Mouse (Mus musculus): ENCODE results near the gene Zmiz1. TPM values are rescaled to one million over a fixed set of nuclear protein-coding genes. Genes with fewer than 3 reads are reported as not detected.

Zmiz1 gene
- polyA plus RNA-seq, 1 experiment from 2014 or later: 70.0 TPM

DNA sequence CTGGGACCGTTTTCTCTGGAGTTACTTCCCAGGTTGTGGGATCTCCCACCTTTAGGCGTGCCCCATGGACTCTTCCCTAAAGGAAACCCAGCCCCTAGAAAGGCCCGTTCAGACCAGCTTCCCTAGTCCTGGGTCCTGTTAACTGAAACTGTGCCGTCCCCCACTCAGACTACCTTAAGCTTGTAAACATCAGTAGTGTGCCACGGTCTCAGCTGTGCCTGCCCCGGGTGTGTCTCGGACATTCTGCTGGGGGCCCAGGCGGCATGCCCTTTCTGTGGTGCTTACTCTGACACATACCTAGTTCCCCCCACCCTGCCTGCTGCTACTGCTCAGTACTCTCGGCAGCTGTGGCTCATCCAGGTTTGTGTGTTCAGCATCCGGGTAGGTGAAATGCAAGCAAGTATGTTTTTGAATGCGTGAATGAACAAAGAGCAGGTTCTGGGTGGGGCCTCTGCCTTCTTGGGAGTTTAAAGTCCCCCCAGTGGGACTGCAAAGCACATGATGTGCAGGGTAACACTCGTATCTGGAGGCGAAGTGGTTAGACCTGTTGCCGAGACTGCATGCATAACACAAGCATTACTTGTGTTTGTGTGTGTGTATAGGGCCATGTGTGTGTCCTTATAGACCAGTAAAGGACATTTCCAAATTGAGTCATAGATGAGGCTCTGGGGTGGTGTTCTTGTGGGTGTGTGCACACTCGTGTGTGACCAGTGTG lies 157.2 kb downstream of the Zmiz1 start:
- WGBS: 81% methylated on average over 15 of the region's 15 CpGs
- no peak overlapping the region for H3K4me2 ChIP-seq (replicated peaks)
- no peak overlapping the region for H3K27ac ChIP-seq
- ATAC-seq (ENCODE audit: low FRiP score): no peak
- H3K4me1 ChIP-seq (replicated peaks; ENCODE audit: control insufficient read depth, insufficient read depth, low read length): peaks cover 67% of the 10 kb centered on the region
- DNase-seq (ENCODE audit: low spot score): no peak
- peaks cover 2% of the 10 kb centered on the region for H3K36me3 ChIP-seq (replicated peaks; ENCODE audit: control insufficient read depth, insufficient read depth)
- no peak overlapping the region for H3K9ac ChIP-seq
- no peaks in the 10 kb centered on the region for H3K27me3 ChIP-seq (ENCODE audit: control insufficient read depth, insufficient read depth, low read length)
- no peaks in the 10 kb centered on the region for H3K9me3 ChIP-seq (ENCODE audit: control insufficient read depth, low read length)
- H3K4me3 ChIP-seq (replicated peaks; ENCODE audit: low read length): no peak overlapping the region

DNA sequence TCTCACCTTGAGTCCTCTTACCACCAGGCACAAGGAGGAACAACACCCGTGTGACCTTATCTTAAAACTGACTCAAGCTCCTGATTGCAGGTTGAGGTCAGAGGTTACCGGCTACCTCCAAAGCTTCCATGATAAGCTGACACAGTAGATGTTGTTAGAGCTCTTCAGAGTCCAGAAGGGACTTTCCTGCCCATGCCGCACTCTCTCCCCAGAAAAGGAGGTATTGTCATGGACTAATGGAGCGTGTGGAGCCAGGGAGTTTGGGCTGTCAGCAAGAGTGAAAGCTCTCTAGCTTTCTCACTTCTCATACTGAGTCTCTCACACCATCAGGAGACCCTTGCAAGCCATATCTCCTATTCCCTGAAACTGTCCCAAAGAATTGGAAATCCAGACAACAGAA lies 158.3 kb downstream of the Zmiz1 start:
- no peak for ATAC-seq (ENCODE audit: low FRiP score)
- Histone ChIP-seq H3K36me3 (replicated peaks; ENCODE audit: control insufficient read depth, insufficient read depth) (peaks cover 2% of the 10 kb centered on the region), H3K4me2 (replicated peaks) (no peak overlapping the region), H3K27me3 (ENCODE audit: control insufficient read depth, insufficient read depth, low read length) (no peaks in the 10 kb centered on the region), H3K4me3 (replicated peaks; ENCODE audit: low read length) (no peak overlapping the region), H3K9me3 (ENCODE audit: control insufficient read depth, low read length) (no peaks in the 10 kb centered on the region), H3K9ac (no peak overlapping the region), H3K4me1 (replicated peaks; ENCODE audit: control insufficient read depth, insufficient read depth, low read length) (peaks cover 66% of the 10 kb centered on the region), H3K27ac (no peak overlapping the region)
- WGBS: 36% methylated on average over 4 of the region's 4 CpGs
- DNase-seq (ENCODE audit: low spot score): no peak

DNA sequence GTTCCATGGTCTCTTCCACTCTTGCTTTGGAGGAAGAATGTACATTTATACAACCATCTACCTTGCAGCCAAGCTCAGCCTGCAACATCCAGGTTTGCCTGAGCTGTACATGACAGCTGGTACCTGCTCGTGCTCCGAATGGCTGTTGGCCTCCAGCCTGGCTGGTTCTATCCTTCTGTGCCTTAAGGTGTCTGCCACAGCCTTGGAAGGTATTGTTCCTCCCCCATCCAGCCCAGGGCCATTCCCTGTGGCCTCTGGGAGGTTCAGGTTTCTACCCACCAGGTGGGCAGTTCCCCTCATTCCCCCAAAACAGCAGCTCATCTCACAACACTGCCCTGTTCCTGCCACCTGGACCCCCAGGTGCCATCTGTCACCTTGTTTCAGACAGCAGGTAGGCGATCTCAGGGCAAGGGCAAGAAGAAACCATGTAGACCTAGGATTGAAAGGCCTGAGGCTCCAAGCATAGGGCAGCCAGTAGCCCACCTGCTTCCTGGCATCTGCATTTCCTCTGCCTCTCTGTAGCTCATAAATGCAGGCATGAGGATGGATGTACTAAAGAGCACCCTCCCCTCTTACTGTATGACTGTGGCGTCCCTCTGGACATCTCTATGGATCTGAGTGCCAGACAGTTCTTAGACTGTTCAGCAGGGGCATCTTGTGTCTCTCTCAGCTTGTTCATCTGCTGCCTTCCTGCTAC lies 160.2 kb downstream of the Zmiz1 start:
- H3K4me2 ChIP-seq (replicated peaks): 0 out of 2 replicates have a peak overlapping the region, but pooled peaks have one; percentile 30
- H3K36me3 ChIP-seq (replicated peaks; ENCODE audit: control insufficient read depth, insufficient read depth): peaks cover 2% of the 10 kb centered on the region; the same call in 1 of the 2 replicates
- ATAC-seq (ENCODE audit: low FRiP score) (0 out of 2 replicates have a peak, but pooled peaks have one; percentile 29), DNase-seq (ENCODE audit: low spot score) (no peak)
- H3K9ac ChIP-seq: peak overlapping the region; percentile 12; the same call in 1 of the 2 replicates
- peaks cover 74% of the 10 kb centered on the region for H3K4me1 ChIP-seq (replicated peaks; ENCODE audit: control insufficient read depth, insufficient read depth, low read length)
- H3K9me3 ChIP-seq (ENCODE audit: control insufficient read depth, low read length): no peaks in the 10 kb centered on the region
- H3K27me3 ChIP-seq (ENCODE audit: control insufficient read depth, insufficient read depth, low read length): no peaks in the 10 kb centered on the region
- H3K27ac ChIP-seq: peak overlapping the region; percentile 63
- WGBS: 66% methylated on average over 4 of the region's 4 CpGs
- no peak overlapping the region for H3K4me3 ChIP-seq (replicated peaks; ENCODE audit: low read length)

GRCm38 (mm10) chr14:25620766-25621165 lies 161.8 kb downstream of the Zmiz1 start:
- Histone ChIP-seq H3K27ac (peak overlapping the region; percentile 53; the same call in 1 of the 2 replicates), H3K9me3 (ENCODE audit: control insufficient read depth, low read length) (no peaks in the 10 kb centered on the region), H3K4me3 (replicated peaks; ENCODE audit: low read length) (no peak overlapping the region), H3K27me3 (ENCODE audit: control insufficient read depth, insufficient read depth, low read length) (no peaks in the 10 kb centered on the region), H3K9ac (no peak overlapping the region), H3K36me3 (replicated peaks; ENCODE audit: control insufficient read depth, insufficient read depth) (peaks cover 12% of the 10 kb centered on the region), H3K4me2 (replicated peaks) (no peak overlapping the region), H3K4me1 (replicated peaks; ENCODE audit: control insufficient read depth, insufficient read depth, low read length) (peaks cover 79% of the 10 kb centered on the region)
- no peak for DNase-seq (ENCODE audit: low spot score)
- no peak for ATAC-seq (ENCODE audit: low FRiP score)
- WGBS: 46% methylated on average over 4 of the region's 4 CpGs

DNA sequence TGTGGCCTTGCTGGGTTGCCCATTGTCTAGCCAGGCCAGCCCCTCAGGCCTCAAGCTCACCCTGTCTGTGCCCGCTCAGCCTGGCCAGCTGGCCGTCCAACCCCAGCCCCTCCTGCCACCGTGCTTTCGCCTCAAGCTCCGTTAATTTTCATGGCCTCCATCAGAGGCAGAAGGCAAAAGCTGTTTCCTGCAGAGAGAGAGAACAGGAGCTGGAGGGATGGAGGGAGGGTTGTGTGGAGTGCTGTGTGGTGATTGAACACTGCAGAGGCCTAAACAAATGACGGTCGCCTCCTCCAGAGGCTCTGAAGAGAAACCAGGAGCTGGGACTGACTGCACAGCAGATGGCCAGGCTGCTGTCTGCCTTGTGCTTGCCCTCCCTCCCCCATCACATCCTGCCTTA lies 164.7 kb downstream of the Zmiz1 start:
- H3K4me1 ChIP-seq (replicated peaks; ENCODE audit: control insufficient read depth, insufficient read depth, low read length): peaks cover 59% of the 10 kb centered on the region
- DNase-seq (ENCODE audit: low spot score) (no peak), ATAC-seq (ENCODE audit: low FRiP score) (peak; percentile 59)
- no peaks in the 10 kb centered on the region for H3K27me3 ChIP-seq (ENCODE audit: control insufficient read depth, insufficient read depth, low read length)
- 0 out of 2 replicates have a peak overlapping the region, but pooled peaks have one; percentile 6 for H3K4me2 ChIP-seq (replicated peaks)
- WGBS: 9% methylated on average over 7 of the region's 7 CpGs
- no peaks in the 10 kb centered on the region for H3K9me3 ChIP-seq (ENCODE audit: control insufficient read depth, low read length)
- H3K9ac ChIP-seq: peak overlapping the region; percentile 42
- peak overlapping the region; percentile 89 for H3K27ac ChIP-seq
- H3K4me3 ChIP-seq (replicated peaks; ENCODE audit: low read length): no peak overlapping the region
- peaks cover 12% of the 10 kb centered on the region for H3K36me3 ChIP-seq (replicated peaks; ENCODE audit: control insufficient read depth, insufficient read depth)

- Histone ChIP-seq H3K4me3 (replicated peaks; ENCODE audit: low read length) (no peak overlapping the region), H3K27ac (no peak overlapping the region), H3K4me1 (replicated peaks; ENCODE audit: control insufficient read depth, insufficient read depth, low read length) (peaks cover 50% of the 10 kb centered on the region), H3K9ac (no peak overlapping the region), H3K4me2 (replicated peaks) (no peak overlapping the region), H3K9me3 (ENCODE audit: control insufficient read depth, low read length) (no peaks in the 10 kb centered on the region), H3K36me3 (replicated peaks; ENCODE audit: control insufficient read depth, insufficient read depth) (peaks cover 9% of the 10 kb centered on the region), H3K27me3 (ENCODE audit: control insufficient read depth, insufficient read depth, low read length) (no peaks in the 10 kb centered on the region)
- no peak for DNase-seq (ENCODE audit: low spot score)
- 87% methylated on average over 6 of the region's 6 CpGs for WGBS
- no peak for ATAC-seq (ENCODE audit: low FRiP score)
Measured at GRCm38 (mm10) chr14:25624659-25625058, 165.7 kb downstream of the Zmiz1 start.

DNA sequence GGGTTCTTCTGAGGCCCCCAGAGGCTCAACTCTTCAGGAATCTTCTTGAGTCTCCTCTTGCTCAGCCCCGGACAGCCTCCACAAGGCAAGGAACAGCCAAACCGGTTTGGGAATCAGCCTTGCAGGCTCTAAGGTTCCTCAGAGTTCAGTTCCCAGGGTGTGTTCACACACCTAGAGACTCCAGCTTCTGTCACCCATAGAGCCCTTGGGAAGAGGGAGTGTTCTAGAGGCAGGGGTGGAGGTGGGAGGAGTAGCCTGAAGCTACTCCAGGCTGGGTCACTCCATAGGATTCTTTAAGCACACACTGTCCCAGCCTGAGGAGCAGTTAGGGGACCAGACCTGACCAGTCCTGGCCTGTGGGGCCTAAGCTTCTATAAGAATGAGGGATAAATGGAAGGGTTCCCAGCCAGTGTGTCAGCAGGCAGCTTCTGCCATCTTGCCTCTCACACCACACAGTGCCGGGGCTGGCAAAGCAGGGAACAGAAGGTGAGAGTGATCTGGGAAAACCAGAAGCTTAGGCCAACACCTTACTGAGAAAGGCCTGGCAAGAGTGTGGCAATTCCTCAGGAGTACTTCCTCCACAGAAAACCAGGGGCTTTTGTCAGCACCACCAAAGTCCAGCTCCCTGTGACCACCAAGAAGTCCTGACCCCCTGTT lies 168.7 kb downstream of the Zmiz1 start:
- DNase-seq (ENCODE audit: low spot score) (no peak), ATAC-seq (ENCODE audit: low FRiP score) (no peak)
- peaks cover 14% of the 10 kb centered on the region for H3K36me3 ChIP-seq (replicated peaks; ENCODE audit: control insufficient read depth, insufficient read depth)
- H3K9ac ChIP-seq: no peak overlapping the region
- H3K4me2 ChIP-seq (replicated peaks): no peak overlapping the region
- H3K27ac ChIP-seq: no peak overlapping the region
- 87% methylated on average over 3 of the region's 3 CpGs for WGBS
- no peak overlapping the region for H3K4me3 ChIP-seq (replicated peaks; ENCODE audit: low read length)
- H3K9me3 ChIP-seq (ENCODE audit: control insufficient read depth, low read length): no peaks in the 10 kb centered on the region
- no peaks in the 10 kb centered on the region for H3K27me3 ChIP-seq (ENCODE audit: control insufficient read depth, insufficient read depth, low read length)
- H3K4me1 ChIP-seq (replicated peaks; ENCODE audit: control insufficient read depth, insufficient read depth, low read length): peaks cover 21% of the 10 kb centered on the region

DNA sequence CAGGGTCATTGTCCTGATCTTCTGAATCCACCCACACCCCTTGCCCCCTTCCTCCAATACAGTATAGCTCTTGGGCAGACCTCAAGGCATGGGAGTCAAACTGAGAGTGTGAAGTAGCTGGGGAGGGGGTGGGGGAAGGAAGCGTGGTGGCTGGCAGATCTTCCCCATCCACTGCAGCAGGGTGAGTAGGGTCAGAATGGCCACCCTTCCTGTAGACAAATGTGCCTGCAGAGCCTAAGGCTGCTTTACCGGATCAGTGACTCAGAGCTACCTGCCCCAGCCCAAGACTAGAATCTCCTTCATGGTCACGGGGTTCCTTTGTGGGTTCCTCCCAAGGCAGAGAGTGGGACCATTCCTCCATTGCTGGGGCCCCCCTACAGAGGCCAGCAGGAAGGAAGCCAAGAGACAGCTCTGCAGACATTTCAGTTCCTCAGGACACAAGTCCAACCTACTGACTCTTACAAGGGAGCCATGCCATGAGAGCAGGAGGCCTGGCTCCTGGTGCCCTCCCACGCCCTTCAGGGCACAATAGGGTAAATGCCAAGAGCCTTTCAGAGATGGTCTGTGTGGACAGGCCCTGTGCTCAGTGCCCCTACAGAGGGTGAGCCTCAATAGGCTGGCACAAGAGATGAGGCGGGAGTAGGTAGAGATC lies 169.6 kb downstream of the Zmiz1 start:
- 90% methylated on average over 5 of the region's 5 CpGs for WGBS
- Histone ChIP-seq H3K36me3 (replicated peaks; ENCODE audit: control insufficient read depth, insufficient read depth) (peaks cover 14% of the 10 kb centered on the region), H3K4me1 (replicated peaks; ENCODE audit: control insufficient read depth, insufficient read depth, low read length) (peaks cover 21% of the 10 kb centered on the region), H3K4me3 (replicated peaks; ENCODE audit: low read length) (no peak overlapping the region), H3K27me3 (ENCODE audit: control insufficient read depth, insufficient read depth, low read length) (no peaks in the 10 kb centered on the region), H3K9me3 (ENCODE audit: control insufficient read depth, low read length) (no peaks in the 10 kb centered on the region), H3K9ac (no peak overlapping the region), H3K4me2 (replicated peaks) (no peak overlapping the region), H3K27ac (no peak overlapping the region)
- DNase-seq (ENCODE audit: low spot score) (no peak), ATAC-seq (ENCODE audit: low FRiP score) (no peak)
